Mouse (Mus musculus): ENCODE results near the gene Dlg4. TPM values are rescaled to one million over a fixed set of nuclear protein-coding genes. Genes with fewer than 3 reads are reported as not detected.

Dlg4 gene
- total and polyA plus RNA-seq, 3 experiments = 6.5 to 24.7 TPM; not detected in 1

DNA sequence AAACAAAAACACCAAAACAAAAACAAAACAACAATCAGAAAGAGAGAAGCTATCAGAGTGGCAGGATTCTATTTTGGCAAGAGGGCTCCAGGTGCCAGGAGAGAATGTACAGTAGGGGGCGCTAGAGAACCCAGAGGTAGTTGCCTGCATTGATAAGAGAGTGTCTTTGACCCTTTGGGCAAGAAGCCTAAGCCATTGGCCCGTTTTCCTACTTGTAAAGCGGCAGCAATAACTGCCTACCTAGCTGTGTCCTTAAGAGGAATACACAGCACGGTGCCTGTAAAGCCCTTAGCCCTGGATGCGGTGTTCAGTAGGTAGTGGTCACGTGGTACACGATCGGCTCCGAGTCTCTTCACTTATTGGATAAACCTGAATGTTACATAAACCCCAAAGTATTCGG is 33.1 kb downstream of the Dlg4 start:
- no peaks in the 10 kb centered on the region for H3K9me3 ChIP-seq (replicated peaks; ENCODE audit: insufficient read depth, low read length)
- no peaks in the 10 kb centered on the region for H3K36me3 ChIP-seq (ENCODE audit: control insufficient read depth in 1 of 2, insufficient read depth in 2 of 2, low read length in 2 of 2)
- H3K79me2 ChIP-seq (ENCODE audit: control insufficient read depth, insufficient read depth, low read length, poor library complexity) = no peaks in the 10 kb centered on the region
- no peak overlapping the region for H3K27ac ChIP-seq (ENCODE audit: control insufficient read depth, low read depth, low read length)
- H3K4me1 ChIP-seq (ENCODE audit: control insufficient read depth in 1 of 2, insufficient read depth in 2 of 2, low read length in 2 of 2) = no peaks in the 10 kb centered on the region
- H3K9ac ChIP-seq (ENCODE audit: control insufficient read depth, low read depth, low read length, poor library complexity, severe bottlenecking) = no peak overlapping the region
- TF ChIP-seq CTCF (IDR thresholded peaks at IDR 0.05 in 2 of 3, conservative IDR thresholded peaks at IDR 0.05 in 1 of 3; ENCODE audit: control insufficient read depth in 1 of 3, insufficient read depth in 1 of 3, low read depth in 2 of 3, low read length in 3 of 3, poor library complexity in 1 of 3, severe bottlenecking in 1 of 3) (peak; percentile 60 to 72 (median 61)), ZC3H11A (IDR thresholded peaks at IDR 0.05; ENCODE audit: low read depth, low read length) (no peak)
- no peaks in the 10 kb centered on the region; a peak in 1 of 4 replicates for H3K27me3 ChIP-seq (ENCODE audit: control insufficient read depth in 1 of 2, insufficient read depth in 2 of 2, low read length in 2 of 2)
- no peak overlapping the region for H3K4me3 ChIP-seq (ENCODE audit: control insufficient read depth in 1 of 2, insufficient read depth in 1 of 2, low read depth in 2 of 2, low read length in 2 of 2)
- DNase-seq (ENCODE audit: low read depth, low spot score) = peak; percentile 45

DNA sequence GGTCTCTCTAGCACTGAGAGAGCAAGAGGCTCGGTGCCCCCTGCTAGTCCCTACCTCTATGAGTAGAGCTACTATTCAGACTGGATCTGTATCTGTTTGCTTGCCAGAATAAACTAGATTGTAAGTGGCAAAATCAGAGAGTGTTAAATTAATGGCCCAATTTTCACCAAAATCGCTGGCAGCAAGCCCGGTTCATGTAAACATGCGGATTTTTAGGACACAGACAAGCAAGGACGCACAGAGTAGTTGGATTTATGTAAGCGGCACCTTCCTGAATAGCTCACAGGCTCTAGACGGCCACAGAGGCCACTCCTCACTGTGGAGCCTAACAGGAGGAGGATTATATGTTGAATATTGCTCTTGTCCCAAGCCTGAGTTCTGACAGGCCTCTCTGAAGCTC is 36.4 kb downstream of the Dlg4 start:
- no peak for TF ChIP-seq CHD2 (IDR thresholded peaks at IDR 0.05; ENCODE audit: low read length)
- no peak for TF ChIP-seq NRF1 (IDR thresholded peaks at IDR 0.05; ENCODE audit: insufficient read depth, low read depth, low read length, poor library complexity, severe bottlenecking)
- no peak for TF ChIP-seq SMC3 (IDR thresholded peaks at IDR 0.05; ENCODE audit: low read depth, low read length)
- TF ChIP-seq USF1 (IDR thresholded peaks at IDR 0.05; ENCODE audit: low read depth, low read length) = no peak
- no peak for TF ChIP-seq ZMIZ1 (IDR thresholded peaks at IDR 0.05; ENCODE audit: low read depth, low read length)
- no peak for TF ChIP-seq RAD21 (IDR thresholded peaks at IDR 0.05; ENCODE audit: low read depth, low read length)
- TF ChIP-seq ZKSCAN1 (IDR thresholded peaks at IDR 0.05; ENCODE audit: low read depth, low read length) = no peak
- no peak for TF ChIP-seq GABPA (IDR thresholded peaks at IDR 0.05; ENCODE audit: low read depth, low read length)
- no peak for TF ChIP-seq JUND (IDR thresholded peaks at IDR 0.05; ENCODE audit: low read depth, low read length)
- no peak for TF ChIP-seq UBTF (IDR thresholded peaks at IDR 0.05; ENCODE audit: borderline replicate concordance, insufficient read depth, low read depth, low read length)
- no peak for TF ChIP-seq POLR2AphosphoS5 (IDR thresholded peaks at IDR 0.05; ENCODE audit: borderline replicate concordance, low read depth, low read length)
- no peak for TF ChIP-seq CTCF (IDR thresholded peaks at IDR 0.05 in 2 of 3, conservative IDR thresholded peaks at IDR 0.05 in 1 of 3; ENCODE audit: control insufficient read depth in 1 of 3, insufficient read depth in 1 of 3, low read depth in 2 of 3, low read length in 3 of 3, poor library complexity in 1 of 3, severe bottlenecking in 1 of 3)
- no peak for TF ChIP-seq ELF1 (IDR thresholded peaks at IDR 0.05; ENCODE audit: low read depth, low read length)
- TF ChIP-seq MAZ (IDR thresholded peaks at IDR 0.05; ENCODE audit: low read depth, low read length) = no peak
- Histone ChIP-seq H3K9me3 (replicated peaks; ENCODE audit: insufficient read depth, low read length) (no peaks in the 10 kb centered on the region), H3K4me1 (ENCODE audit: control insufficient read depth in 1 of 2, insufficient read depth in 2 of 2, low read length in 2 of 2) (no peaks in the 10 kb centered on the region), H3K27me3 (ENCODE audit: control insufficient read depth in 1 of 2, insufficient read depth in 2 of 2, low read length in 2 of 2) (no peaks in the 10 kb centered on the region; a peak in 1 of 4 replicates), H3K79me2 (ENCODE audit: control insufficient read depth, insufficient read depth, low read length, poor library complexity) (no peaks in the 10 kb centered on the region), H3K27ac (ENCODE audit: control insufficient read depth, low read depth, low read length) (no peak overlapping the region), H3K9ac (ENCODE audit: control insufficient read depth, low read depth, low read length, poor library complexity, severe bottlenecking) (no peak overlapping the region), H3K4me3 (ENCODE audit: control insufficient read depth in 1 of 2, insufficient read depth in 1 of 2, low read depth in 2 of 2, low read length in 2 of 2) (no peak overlapping the region), H3K36me3 (ENCODE audit: control insufficient read depth in 1 of 2, insufficient read depth in 2 of 2, low read length in 2 of 2) (no peaks in the 10 kb centered on the region)
- DNase-seq (ENCODE audit: low read depth, low spot score) = no peak

All from MEL (cell line).